Mouse (Mus musculus) CH12.LX (cell line): ENCODE measurements at regions not wholly inside any gene's neighbourhood (a gene's known extent, or its start where the extent isn't known, plus 50 kb on each side); places are given as distances from the start of the nearest gene placed in this dataset.

ENCODE experiments used
- DNase-seq: peaks from one replicate; pipeline ENCODE4 v3.0.0-alpha.2; 2013; ENCODE audit errors: extremely low read depth
- H3K27ac ChIP-seq: 2 replicates; pipeline ENCODE4 v1.5.1; 2012; ENCODE audit warnings: low read depth, mild to moderate bottlenecking, control low read depth, moderate library complexity; ENCODE audit not compliant: insufficient read depth
- H3K27me3 ChIP-seq: replicated peaks from 2 replicates; pipeline ENCODE3; 2012; ENCODE audit warnings: inconsistent platforms
- H3K36me3 ChIP-seq, 2 experiments: replicated peaks in 1 of 2; 2 replicates each; pipeline versions ENCODE3 to v1.6.1; 2012; ENCODE audit warnings: inconsistent platforms in 1 of 2, low read length in 1 of 2, mild to moderate bottlenecking in 1 of 2, mixed read lengths in 1 of 2, moderate library complexity in 1 of 2; ENCODE audit not compliant: control insufficient read depth in 1 of 2, insufficient read depth in 1 of 2
- H3K4me1 ChIP-seq, 2 experiments: 2 replicates each; pipeline ENCODE4 v1.6.1; 2012; ENCODE audit warnings: inconsistent platforms in 1 of 2, moderate library complexity in 1 of 2; ENCODE audit not compliant: insufficient read depth in 2 of 2, control insufficient read depth in 1 of 2
- H3K4me2 ChIP-seq: 2 replicates; pipeline ENCODE4 v1.6.1; 2012; ENCODE audit warnings: low read depth, mild to moderate bottlenecking, control low read depth; ENCODE audit not compliant: poor library complexity, insufficient read depth, severe bottlenecking
- H3K4me3 ChIP-seq, 3 experiments: fragments of 150-350 bp in 1 of 3; sonication (generic) in 1 of 3; replicated peaks in 1 of 3; 2 replicates each; pipeline versions ENCODE3 to v1.5.1; 2011 to 2012; ENCODE audit warnings: low read depth in 2 of 3, low read length in 2 of 3, mild to moderate bottlenecking in 2 of 3, moderate library complexity in 2 of 3, control low read depth in 1 of 3, improper control_type of control experiment in 1 of 3, inconsistent platforms in 1 of 3, mixed read lengths in 1 of 3; ENCODE audit not compliant: poor library complexity in 1 of 3
- H3K79me2 ChIP-seq: replicated peaks from 2 replicates; pipeline ENCODE4 v1.6.1; 2012; ENCODE audit warnings: mild to moderate bottlenecking, moderate library complexity; ENCODE audit not compliant: control insufficient read depth, poor library complexity, insufficient read depth, severe bottlenecking; ENCODE audit errors: extremely low read depth
- H3K9ac ChIP-seq: 2 replicates; pipeline ENCODE4 v1.6.1; 2012; ENCODE audit warnings: low read depth, mild to moderate bottlenecking, control low read depth, moderate library complexity; ENCODE audit not compliant: insufficient read depth
- H3K9me3 ChIP-seq: replicated peaks from 2 replicates; pipeline ENCODE3; 2012; ENCODE audit warnings: low read length, inconsistent platforms, mixed read lengths
- CHD2 ChIP-seq: IDR thresholded peaks from 2 replicates; pipeline ENCODE4 v1.6.1; 2011; ENCODE audit warnings: low read length, improper control_type of control experiment
- CTCF ChIP-seq, 2 experiments: IDR thresholded peaks in 1 of 2; conservative IDR thresholded peaks in 1 of 2; 2 replicates each; pipeline ENCODE4 v1.5.1; 2011 to 2012; ENCODE audit warnings: low read depth in 2 of 2, low read length in 2 of 2, improper control_type of control experiment in 1 of 2, inconsistent platforms in 1 of 2, mild to moderate bottlenecking in 1 of 2, moderate library complexity in 1 of 2
- EP300 ChIP-seq: IDR thresholded peaks from 2 replicates; pipeline ENCODE4 v1.6.1; 2011; ENCODE audit warnings: low read length, improper control_type of control experiment
- ETS1 ChIP-seq: conservative IDR thresholded peaks from 2 replicates; pipeline ENCODE4 v1.6.1; 2012; ENCODE audit warnings: low read depth, mild to moderate bottlenecking, inconsistent platforms, low read length, improper control_type of control experiment, moderate library complexity
- IRF4 ChIP-seq: IDR thresholded peaks from 2 replicates; pipeline ENCODE4 v1.6.1; 2014; ENCODE audit warnings: low read depth, mild to moderate bottlenecking, inconsistent platforms, low read length, improper control_type of control experiment
- JUN ChIP-seq: IDR thresholded peaks from 2 replicates; pipeline ENCODE4 v1.6.1; 2011; ENCODE audit warnings: low read depth, mild to moderate bottlenecking, low read length, improper control_type of control experiment, moderate library complexity; ENCODE audit not compliant: insufficient read depth
- KAT2A ChIP-seq: IDR thresholded peaks from 2 replicates; pipeline ENCODE4 v1.6.1; 2012; ENCODE audit warnings: low read length, improper control_type of control experiment, inconsistent platforms; ENCODE audit not compliant: insufficient replicate concordance
- MAFK ChIP-seq: IDR thresholded peaks from 2 replicates; pipeline ENCODE4 v1.6.1; 2011; ENCODE audit warnings: low read length, improper control_type of control experiment; ENCODE audit not compliant: insufficient replicate concordance
- MAX ChIP-seq: IDR thresholded peaks from 2 replicates; pipeline ENCODE4 v1.6.1; 2011; ENCODE audit warnings: low read length, improper control_type of control experiment
- MAZ ChIP-seq: IDR thresholded peaks from 2 replicates; pipeline ENCODE4 v1.6.1; 2012; ENCODE audit warnings: low read depth, mild to moderate bottlenecking, inconsistent platforms, low read length, improper control_type of control experiment, moderate library complexity
- MEF2A ChIP-seq: IDR thresholded peaks from 2 replicates; pipeline ENCODE4 v1.6.1; 2014; ENCODE audit warnings: low read depth, mild to moderate bottlenecking, inconsistent platforms, low read length, improper control_type of control experiment, borderline replicate concordance
- MXI1 ChIP-seq: IDR thresholded peaks from 2 replicates; pipeline ENCODE4 v1.6.1; 2011; ENCODE audit warnings: mild to moderate bottlenecking, low read depth, low read length, improper control_type of control experiment
- POLR2A ChIP-seq: IDR thresholded peaks from 2 replicates; pipeline ENCODE4 v1.6.1; 2011; ENCODE audit warnings: low read depth, mild to moderate bottlenecking, improper control_type of control experiment, low read length
- POLR2AphosphoS2 ChIP-seq: IDR thresholded peaks from 2 replicates; pipeline ENCODE4 v1.6.1; 2011; ENCODE audit warnings: low read depth, low read length, improper control_type of control experiment
- SIN3A ChIP-seq: IDR thresholded peaks from 2 replicates; pipeline ENCODE4 v1.6.1; 2012; ENCODE audit warnings: low read length, improper control_type of control experiment, inconsistent platforms
- UBTF ChIP-seq: IDR thresholded peaks from 2 replicates; pipeline ENCODE4 v1.6.1; 2012; ENCODE audit warnings: low read depth, mild to moderate bottlenecking, inconsistent platforms, low read length, improper control_type of control experiment, moderate library complexity
- USF1 ChIP-seq: IDR thresholded peaks from 2 replicates; pipeline ENCODE4 v1.6.1; 2014; ENCODE audit warnings: low read depth, mild to moderate bottlenecking, inconsistent platforms, low read length, improper control_type of control experiment
- ZKSCAN1 ChIP-seq: IDR thresholded peaks from 2 replicates; pipeline ENCODE4 v1.6.1; 2012; ENCODE audit warnings: low read depth, inconsistent platforms, low read length, improper control_type of control experiment, borderline replicate concordance
- ZNF384 ChIP-seq: IDR thresholded peaks from 2 replicates; pipeline ENCODE4 v1.6.1; 2012; ENCODE audit warnings: low read depth, low read length, improper control_type of control experiment, inconsistent platforms
- dilution Hi-C: fragments of 300-500 bp; cut with MboI; formaldehyde crosslinking; loops from 2 replicates; pipeline ENCODE4 v1.14.3; 2020; ENCODE audit warnings: low sequenced_read_pairs; ENCODE audit not compliant: extremely low pct_unique_long_range_greater_than_20kb, extremely low pct_ligation_motif_present
- in situ Hi-C: fragments of 300-500 bp; cut with MboI; formaldehyde crosslinking; loops from 3 replicates; pipeline ENCODE4 v1.14.3; 2019; ENCODE audit warnings: low sequenced_read_pairs, low pct_ligation_motif_present, low pct_unique_long_range_greater_than_20kb, mixed read lengths

GRCm38 (mm10) chr16:71812840-71813239 is 495.3 kb upstream of the Robo1 start:
- in situ Hi-C loops (no loop called here), dilution Hi-C loops (no loop called here)
- TF ChIP-seq IRF4 (no peak), KAT2A (no peak), UBTF (no peak), JUN (no peak), SIN3A (no peak), CHD2 (no peak), MAZ (no peak), MXI1 (no peak), USF1 (no peak), POLR2A (no peak), ZNF384 (no peak), ETS1 (no peak), MEF2A (no peak), ZKSCAN1 (no peak)
- H3K4me2 ChIP-seq: no peak overlapping the region
- H3K27ac ChIP-seq: no peak overlapping the region
- H3K27me3 ChIP-seq: no peaks in the 10 kb centered on the region
- peaks cover 45% of the 10 kb centered on the region for H3K9me3 ChIP-seq
- no peak for DNase-seq
- no peak overlapping the region for H3K4me3 ChIP-seq
- H3K36me3 ChIP-seq: no peaks in the 10 kb centered on the region
- H3K4me1 ChIP-seq: no peaks in the 10 kb centered on the region
- H3K9ac ChIP-seq: no peak overlapping the region
- no peaks in the 10 kb centered on the region for H3K79me2 ChIP-seq

GRCm38 (mm10) chr16:71835325-71835724 is 472.8 kb upstream of the Robo1 start:
- no peak overlapping the region for H3K4me3 ChIP-seq
- in situ Hi-C loops (no loop called here), dilution Hi-C loops (no loop called here)
- DNase-seq: no peak
- no peaks in the 10 kb centered on the region for H3K4me1 ChIP-seq
- no peaks in the 10 kb centered on the region for H3K36me3 ChIP-seq
- H3K79me2 ChIP-seq: no peaks in the 10 kb centered on the region
- no peak overlapping the region for H3K27ac ChIP-seq
- H3K4me2 ChIP-seq: no peak overlapping the region
- no peak for TF ChIP-seq MAFK
- no peak for TF ChIP-seq EP300
- TF ChIP-seq MEF2A: no peak
- no peak for TF ChIP-seq MAX
- H3K9me3 ChIP-seq: peaks cover 37% of the 10 kb centered on the region
- H3K9ac ChIP-seq: no peak overlapping the region
- H3K27me3 ChIP-seq: no peaks in the 10 kb centered on the region

- Histone ChIP-seq H3K4me2 (no peak overlapping the region), H3K36me3 (no peaks in the 10 kb centered on the region), H3K4me1 (no peaks in the 10 kb centered on the region), H3K9me3 (peaks cover 58% of the 10 kb centered on the region), H3K79me2 (no peaks in the 10 kb centered on the region), H3K27ac (no peak overlapping the region)
- no peak for DNase-seq
- in situ Hi-C loops: no loop called here
- dilution Hi-C loops: no loop called here
- TF ChIP-seq POLR2A (no peak), MAX (no peak), UBTF (no peak), POLR2AphosphoS2 (no peak), CTCF (conservative IDR thresholded peaks at IDR 0.05 in 1 of 2, IDR thresholded peaks at IDR 0.05 in 1 of 2; ENCODE audit: low read depth in 2 of 2, low read length in 2 of 2) (no peak)
- TF ChIP-seq, all 38 proteins: peak for 0
- Histone ChIP-seq H3K9ac (no peak overlapping the region), H3K4me3 (no peak overlapping the region), H3K27me3 (no peaks in the 10 kb centered on the region)
Observed at GRCm38 (mm10) chr16:71850097-71850496, 458.0 kb upstream of the Robo1 start.
